Mouse (Mus musculus): ENCODE data around the gene Olfr315.
"Not testable (repeated sequence)": the region's sequence is repeated elsewhere in the genome, so short reads cannot be mapped to it uniquely, and the experiment has no call there.

Olfr315 gene

DNA sequence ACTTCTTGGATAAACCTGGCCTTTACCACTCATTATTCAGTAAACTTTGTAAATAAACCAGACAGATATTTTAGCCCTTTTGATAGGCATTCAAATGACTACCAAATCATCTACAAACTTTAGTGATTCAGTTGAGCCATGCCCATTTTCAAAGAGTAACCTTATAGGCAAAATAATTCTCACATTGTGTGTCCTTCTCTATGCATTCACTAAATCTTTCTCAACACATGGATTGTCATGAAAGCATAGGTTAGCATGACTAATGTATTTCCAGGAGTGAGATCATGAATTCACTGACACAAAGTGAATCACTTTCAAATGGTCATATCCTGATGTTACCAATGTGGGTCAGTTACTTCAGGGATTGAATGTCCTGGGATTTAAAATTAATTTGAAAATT lies at the start of gene Olfr315:
Gene Olfr315 (plus strand): TSS at position 301 of the 400 bp plus-strand sequence.
- no peak for DNase-seq

DNA sequence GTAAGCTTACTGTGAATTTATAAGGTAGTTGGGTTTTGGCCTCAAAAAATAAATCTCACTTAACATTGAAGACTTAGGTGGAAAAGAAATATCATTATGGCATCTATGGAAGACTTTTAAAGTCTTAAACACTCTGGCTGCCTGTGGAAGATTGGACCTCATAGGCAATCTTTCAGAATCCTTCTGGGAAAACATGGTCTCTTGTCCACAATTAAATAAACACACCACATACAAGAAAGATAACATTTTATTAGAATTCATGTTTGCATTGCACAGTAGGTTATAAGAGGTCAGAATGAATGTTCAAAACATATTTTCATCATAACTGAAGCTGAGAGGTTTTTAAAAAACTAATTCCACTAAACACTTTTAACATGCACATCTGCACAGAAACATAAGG lies 49.1 kb upstream of the Olfr315 start, which contains the start of gene Olfr318:
Gene Olfr318 (minus strand): TSS at position 101 of the 400 bp plus-strand sequence.
- DNase-seq = no peak

DNA sequence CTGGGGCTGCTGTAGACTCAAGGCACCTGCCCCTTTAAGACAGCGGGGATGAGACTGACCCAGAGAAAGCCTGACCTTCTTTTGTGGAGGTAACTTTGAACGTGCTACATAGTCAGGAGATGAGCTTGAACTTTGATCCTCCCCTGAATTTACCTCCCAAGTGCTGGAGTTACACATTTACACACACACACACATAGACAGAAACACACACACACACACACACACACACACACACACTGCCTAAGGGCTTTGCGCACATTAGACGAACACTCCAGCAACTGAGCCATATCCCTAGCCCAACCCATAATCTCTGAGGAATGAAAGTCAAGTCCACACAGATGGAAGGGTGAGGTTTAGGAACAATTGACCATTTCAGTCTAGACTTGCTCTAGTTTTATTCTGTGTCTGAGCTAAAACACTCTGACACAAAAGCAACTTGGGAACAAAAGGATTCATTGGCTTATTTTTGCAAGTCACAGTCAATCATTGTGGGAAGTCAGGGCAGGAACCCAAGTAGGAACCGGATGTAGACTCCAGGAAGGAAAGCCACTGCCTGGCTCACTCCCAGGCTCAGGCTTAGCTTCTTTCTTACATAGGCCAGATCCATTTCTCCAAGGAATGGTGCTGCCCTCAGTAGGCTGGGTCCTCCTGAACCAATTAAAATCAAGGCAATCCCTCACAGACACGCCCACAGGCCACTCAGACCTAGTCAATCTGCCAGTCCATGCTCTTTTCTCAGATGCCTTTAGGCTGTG lies 44.9 kb upstream of the Olfr315 start:
- not testable (repeated sequence) for DNase-seq

DNA sequence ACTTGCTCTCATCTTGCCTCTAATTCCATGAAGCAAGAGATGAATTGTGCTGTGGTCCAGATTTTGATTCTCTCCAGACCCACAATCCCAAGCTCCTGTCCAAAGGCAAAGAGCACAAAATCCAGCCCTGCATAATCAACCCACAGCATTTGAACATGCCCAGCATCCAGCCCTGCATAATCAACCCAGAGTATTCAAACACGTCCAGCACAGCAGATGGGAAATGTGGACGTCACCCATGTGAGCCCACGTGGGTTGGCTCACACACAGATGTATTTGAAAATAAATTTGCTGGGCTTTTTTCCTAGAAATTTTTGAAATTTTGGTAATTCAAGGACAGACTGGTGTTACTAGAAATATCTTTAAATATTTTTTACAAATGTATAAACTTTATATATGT lies 39.6 kb upstream of the Olfr315 start:
- DNase-seq = peak; percentile 67

DNA sequence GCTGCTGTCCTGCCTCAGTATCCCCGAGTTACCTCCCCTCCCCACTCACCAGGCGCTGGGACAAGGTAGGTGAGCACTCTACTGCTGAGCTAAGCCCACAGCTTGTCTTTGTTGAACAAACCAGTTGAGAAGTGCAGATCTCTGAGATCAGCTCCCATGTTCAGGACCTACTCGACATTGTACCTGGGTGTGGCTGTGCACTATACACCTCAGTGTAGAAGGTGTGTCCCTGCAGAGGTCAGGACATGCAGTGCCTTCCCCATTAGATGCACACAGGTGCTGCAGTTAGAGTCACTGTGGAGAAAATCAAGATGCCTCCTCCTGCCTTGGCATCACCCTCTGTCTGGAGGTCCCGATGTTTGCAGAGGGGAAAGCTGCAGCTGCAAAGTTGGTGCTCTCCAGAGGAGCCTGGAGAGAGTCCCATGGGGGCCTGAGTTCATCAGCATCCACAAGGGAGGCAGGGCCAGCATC lies 34.2 kb upstream of the Olfr315 start, which contains the start of gene Olfr317:
Gene Olfr317 (minus strand): TSS at position 421 of the 471 bp plus-strand sequence.
- no peak for DNase-seq

DNA sequence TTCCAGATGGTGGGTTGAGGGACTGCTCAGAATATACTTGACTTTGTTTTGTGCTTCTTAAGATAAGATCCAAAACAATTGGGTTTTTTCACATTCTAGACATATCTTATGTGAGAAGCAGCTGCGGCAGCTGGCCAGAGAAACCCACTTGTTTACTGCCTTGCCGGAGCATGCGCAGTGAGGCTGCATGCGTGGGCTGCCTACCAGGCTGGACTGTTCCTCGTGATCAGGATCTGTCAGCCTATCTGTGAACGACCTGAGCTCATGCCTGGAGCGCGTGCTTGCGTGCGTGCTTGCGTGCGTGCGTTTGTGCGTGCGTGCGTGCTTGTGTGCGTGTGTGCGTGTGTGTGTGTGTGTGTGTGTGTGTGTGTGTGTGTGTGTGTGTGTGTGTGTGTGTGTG lies 21.9 kb upstream of the Olfr315 start:
- peak; percentile 70 for DNase-seq

DNA sequence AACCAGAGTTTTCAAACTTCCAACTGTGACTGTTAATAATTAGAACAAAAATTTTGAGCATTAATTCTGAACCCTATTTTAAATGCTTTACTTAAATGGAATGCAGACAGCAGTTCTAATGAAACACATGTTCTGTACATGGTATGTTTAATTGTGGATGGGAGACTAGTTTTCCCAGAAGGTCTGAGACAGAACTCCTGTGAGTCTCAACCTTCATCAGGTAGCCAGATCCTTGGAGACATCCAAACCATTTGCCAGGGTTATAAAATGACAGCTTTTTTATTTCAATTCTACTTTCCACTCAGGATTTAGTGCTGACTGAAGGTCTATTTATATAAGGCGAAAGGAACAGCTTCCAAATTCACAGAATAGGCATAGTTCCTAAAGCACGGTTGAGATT lies 20.6 kb upstream of the Olfr315 start, which contains the start of gene Olfr316:
Gene Olfr316 (plus strand): TSS at position 301 of the 400 bp plus-strand sequence.
- no peak for DNase-seq

DNA sequence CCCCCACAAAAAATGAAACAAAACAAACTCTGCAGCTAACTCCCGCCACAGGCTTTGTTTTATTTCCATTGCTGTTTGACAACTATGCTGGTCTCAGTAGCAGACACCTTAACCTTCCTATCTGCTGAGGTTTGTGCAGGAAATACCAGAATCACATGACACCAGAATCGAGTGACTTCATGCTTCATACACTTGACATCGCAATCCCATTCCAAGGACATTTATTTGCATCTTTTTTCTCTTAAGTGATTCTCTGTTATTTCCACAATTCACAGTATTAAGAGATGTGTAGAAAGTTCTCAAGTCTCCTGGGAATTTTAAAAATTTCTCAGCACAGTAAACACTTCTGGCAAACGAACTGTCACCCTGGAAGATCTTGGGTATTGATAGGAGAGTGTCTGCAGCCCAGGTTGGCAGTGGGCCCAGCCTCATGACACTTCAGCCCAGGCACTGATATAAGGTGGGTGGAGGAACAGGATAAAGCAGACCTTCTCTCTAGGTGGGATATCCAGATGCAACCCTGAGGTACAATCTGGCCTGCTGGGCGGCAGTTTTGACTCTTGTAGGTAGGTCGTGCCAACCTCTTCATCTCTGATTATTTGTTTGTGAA lies 9.6 kb downstream of the Olfr315 start, which contains the start of gene Olfr314:
Gene Olfr314 (plus strand): TSS at position 473 of the 610 bp plus-strand sequence.
- DNase-seq = no peak

DNA sequence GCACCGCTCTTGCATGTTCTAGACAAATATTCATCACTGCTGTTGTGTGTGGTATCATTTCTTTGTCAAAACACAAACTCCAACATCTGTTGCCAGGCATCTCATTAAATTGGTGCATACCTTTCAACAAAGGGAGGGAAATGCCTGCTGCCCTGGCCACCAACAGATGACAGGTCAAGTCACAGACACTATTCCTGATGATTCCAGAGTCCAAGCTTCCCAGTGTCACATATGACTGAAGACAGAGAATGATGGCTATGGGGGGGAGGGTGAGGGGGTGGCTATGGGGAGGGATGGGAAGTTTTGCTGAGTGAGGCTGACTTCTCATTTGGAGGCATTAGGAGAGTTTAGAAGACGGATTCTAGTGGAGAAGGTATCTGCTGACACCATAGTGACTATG lies 11.2 kb downstream of the Olfr315 start:
- DNase-seq = no peak

DNA sequence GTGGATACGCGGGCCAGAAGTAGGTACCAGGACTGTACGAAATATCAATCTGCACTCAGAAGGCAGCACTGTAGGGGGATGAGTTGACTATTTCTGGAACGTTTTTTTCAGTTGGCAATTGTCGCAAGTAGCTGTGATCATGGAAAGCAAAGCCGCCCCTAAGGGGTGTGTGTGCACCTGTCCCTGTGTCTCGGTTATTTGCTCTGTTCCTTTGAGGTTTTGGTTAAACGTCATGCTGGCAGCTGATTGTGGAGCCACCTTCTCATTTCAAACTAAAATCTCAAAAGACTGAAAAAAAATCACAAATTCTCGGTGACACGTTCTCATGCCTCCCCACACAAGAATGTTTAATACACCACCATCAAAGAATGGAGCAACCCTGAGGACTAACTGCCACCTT lies 14.7 kb downstream of the Olfr315 start:
- no peak for DNase-seq

DNA sequence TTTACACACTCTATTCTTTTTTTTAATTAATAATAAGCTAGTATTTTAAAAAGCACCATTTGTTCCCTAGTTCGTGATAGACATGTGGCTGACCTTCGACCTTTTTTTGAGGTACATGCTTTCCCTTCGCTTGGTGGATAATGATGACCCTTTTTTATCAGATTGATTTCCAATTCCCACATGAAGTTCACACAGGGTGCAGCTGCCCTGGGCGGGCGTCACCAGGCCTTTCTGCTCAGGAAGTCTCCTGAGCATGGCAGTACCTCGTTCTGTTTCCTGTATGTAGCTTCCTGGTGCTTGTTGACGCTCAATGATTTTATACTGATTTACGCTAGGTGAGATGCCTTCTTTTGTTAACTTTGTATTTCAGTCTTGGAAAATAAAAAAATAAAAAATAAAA lies 15.4 kb downstream of the Olfr315 start:
- no peak for DNase-seq

DNA sequence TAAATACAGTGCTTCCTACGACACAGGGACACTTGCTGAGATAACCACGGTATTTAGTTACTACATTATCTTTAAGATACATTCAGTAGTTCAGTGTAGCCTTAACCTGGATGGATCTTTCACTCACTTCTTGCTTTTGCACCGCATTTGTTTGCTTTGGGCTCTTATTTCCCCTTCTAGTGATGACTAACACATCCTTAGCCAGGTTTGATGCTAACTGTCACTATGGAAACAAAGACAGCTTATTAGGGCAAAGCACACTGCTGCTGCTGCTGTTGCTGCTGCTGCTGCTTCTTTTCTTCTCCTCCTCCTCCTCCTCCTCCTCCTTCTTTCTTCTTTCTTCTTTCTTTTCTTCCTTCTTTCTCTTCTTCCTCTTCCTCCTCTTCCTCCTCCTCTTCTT lies 16.5 kb downstream of the Olfr315 start:
- no peak for DNase-seq

DNA sequence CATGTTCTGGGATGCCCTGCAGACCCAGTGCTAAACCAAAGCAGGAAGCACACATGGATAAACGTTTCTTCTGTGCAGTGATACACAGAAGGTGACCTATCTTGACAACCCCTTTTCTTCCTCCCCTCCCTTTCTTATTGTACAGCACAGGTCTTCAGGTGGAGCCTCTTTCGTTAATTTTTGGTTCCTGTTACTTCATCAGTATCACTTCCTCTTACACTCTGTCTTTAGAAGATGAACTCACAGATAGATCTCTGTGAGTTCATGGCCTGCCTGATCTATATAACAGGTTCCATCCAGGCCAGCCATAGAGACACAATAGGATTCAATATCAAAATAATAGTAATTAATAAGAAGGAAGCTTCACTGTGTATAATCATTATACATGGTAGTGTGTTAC lies 17.1 kb downstream of the Olfr315 start:
- DNase-seq = no peak

DNA sequence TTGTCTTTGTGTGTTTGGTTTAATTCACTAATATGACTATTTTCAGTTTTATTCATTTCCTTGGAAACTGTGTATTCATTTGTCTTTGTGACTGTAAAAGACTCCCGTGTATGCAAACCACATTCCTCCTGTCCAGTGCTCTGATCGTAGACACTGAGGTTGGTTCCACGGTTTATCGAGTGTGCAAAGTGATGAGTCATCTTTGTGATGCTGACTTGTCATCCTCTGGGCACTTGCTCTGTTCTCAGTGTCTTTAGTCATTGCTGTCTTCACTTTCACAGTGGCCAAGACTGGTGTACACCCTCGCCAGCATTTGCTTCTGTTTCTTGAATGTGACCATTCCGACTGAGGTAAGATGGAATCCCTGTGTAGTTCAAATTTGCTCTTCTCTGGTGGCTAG lies 17.7 kb downstream of the Olfr315 start:
- DNase-seq = no peak

DNA sequence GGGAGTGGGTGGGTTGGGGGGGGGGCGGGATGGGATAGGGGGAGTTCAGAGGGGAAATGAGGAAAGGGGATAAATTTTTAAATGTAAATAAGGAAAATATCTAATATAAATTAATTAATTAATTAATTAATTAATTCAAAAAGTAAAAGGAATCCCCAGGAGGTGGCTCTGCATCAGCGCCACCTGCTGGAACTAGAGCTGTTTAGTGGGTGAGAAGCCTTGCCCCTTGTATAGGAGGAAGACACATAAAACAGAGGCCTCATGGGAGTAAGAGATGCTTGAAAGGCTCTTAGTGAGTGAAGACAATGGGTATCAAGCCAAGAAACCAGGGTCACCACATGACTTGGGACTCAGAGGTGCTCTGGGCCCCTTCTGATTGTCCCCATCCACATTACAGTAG lies 22.9 kb downstream of the Olfr315 start:
- DNase-seq = no peak

DNA sequence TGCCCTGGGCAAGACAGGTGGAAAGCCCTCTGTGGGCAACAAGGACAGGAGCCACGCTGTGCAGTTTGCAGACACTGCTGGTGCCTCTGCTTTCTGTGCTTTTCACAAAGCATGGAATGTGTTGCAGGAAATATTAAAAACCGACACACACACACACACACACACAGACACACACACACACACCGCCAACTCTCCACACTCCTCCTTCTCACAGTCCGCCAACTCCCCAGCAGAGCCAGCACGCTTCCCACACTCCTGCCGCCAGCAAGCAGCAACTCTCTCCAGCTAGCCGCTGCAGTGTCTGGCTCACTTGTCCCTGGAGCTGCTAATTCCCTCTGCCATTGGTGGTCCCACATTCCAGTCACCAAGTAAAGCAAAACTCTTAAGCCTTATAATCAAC lies 23.9 kb downstream of the Olfr315 start:
- peak; percentile 81 for DNase-seq

DNA sequence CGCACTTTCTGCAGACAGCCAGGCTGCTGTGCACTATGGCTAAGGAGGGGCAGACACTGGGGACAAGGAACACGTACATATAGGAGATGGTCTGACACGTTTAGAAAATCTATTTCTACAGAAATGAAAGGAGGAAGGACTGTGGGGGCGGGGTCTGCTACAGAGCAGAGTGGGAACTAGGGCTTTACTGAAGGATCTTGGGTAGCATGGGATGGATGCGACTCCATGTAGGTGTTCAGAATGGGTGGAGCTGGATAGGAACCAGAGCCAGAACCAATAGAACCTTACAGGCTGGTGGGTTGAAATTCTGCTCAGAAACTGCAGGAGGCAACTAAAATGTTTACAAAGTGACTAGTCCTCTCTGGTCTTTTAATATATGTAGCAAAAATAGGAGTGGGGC lies 26.8 kb downstream of the Olfr315 start:
- DNase-seq = no peak

DNA sequence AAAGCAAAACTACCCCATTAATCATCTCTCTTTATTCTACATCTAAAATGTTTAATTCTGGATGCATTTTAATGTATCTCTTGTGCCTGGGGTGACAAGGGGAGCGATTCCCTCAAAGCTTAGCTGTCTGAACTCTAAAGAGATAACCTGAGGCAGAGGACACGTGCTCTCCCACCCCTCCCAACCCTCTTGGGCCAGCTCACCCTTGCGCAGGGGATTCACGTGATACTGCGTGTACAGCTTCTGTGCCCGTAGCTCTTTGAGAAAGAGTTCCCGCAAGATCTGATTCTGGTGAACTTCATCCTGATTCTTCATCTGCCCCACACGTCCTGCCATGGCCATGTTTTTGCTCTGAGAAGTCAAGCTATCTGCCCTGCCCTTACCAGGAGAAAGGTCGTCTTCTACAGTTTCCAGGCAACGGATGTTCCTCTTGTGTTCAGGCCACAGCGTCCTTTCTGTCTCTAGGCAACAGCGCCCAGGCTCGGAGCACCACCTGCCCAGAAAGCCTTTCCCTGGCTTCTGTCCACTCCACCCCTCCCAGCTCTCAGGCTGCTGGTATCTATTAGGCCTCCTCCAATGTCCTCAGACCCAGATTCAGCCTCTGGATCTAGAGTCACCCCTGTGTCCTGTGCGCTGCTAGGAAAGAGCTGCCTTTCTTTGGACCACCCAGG lies 28.7 kb downstream of the Olfr315 start, which contains the start of gene Fam183b:
Gene Fam183b (minus strand): TSS at position 403 of the 671 bp plus-strand sequence.
- DNase-seq = peak; percentile 51

DNA sequence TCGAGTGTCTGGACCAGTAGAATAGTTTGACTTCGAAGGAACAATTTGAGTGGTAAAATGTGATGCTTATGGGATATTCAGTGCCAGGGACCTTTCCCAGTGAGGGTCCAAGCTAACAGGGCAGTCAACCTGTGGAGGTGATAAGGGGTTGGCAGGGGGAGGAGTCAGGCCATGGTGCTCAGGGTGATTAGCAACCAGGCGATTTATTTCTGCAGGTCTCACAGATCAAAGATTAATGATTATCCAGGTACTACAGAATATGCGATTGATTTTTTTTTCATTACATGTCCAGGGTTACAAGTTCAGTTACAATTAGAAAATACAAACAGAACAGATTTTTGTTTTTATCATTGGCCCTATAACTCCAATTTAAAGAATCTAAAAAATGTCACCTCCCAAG lies 30.9 kb downstream of the Olfr315 start:
- DNase-seq = no peak

DNA sequence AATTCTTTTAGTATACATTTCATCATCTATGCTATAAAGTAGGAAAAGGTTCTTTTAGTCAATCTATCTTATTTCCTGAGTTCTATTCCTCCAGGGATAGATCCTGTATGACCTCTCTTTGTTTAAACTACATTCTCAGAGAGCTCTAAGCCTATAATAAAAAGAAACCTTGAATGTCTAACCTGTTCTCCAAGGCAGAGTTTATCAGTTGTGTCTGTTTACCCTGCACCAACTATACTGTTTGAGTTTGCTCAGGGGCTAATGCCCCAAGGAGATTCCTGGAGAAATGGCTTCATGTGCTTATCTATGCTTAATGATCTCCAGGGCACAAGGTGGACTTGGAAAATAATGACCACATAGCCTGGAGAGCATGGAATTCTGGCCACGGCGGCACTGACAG lies 31.4 kb downstream of the Olfr315 start:
- DNase-seq = no peak

DNA sequence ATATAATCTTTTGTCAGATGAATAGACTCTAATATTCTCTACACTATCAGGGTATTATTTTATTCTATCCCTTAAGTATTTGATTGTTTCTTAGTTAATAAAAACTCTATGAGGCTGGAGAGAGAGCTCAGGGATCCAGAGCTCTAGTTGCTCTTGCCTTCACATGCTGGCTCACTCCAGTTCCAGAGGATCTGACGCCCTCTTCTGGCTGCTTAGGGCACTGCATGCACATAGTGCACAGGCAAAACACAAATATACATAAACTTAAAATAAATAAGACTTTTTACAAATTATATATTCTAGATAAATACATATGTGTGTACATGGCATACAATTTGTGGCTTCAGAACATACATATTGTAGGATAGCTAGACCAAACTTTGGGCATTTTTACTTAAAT lies 39.0 kb downstream of the Olfr315 start:
- DNase-seq = no peak

DNA sequence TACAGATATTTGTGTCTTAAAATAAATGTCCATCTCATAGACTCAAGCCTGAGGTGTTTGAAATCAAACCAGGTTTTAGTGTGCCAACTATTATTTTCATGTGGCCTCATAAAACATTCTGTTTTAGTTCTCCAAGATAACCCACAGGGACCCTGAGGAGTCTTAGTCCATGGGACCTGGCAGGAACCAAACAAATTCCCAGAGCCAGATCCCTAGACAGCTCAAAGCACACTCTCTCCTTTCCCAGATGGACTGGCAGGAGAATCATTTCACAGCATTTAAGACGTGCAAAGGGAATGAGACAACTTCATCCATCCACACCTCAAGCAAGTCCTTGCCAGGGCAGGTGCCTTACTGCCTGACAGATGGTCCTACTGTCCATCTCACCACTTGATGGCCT lies 41.7 kb downstream of the Olfr315 start, which contains the start of gene Olfr313:
Gene Olfr313 (plus strand): TSS at position 301 of the 400 bp plus-strand sequence.
- DNase-seq = not testable (repeated sequence)

DNA sequence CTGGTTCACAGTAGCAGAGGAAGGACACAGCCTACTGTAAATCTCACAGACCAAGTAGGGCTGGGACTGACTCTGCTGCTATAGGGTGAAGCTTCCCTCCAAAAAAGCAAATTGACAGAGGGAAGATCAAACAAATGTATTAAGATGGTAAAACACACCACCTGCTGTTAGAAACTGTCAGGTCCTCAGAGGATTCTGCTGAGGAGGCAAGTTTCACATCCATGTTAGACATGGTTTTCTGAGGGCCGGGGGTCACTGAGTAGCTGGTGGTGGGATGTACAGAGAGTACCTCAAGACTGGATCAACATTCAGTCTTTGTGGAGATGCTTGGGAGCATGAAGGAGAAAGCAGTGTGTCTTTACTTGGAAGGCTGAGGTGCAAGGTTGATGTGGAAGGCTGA lies 42.7 kb downstream of the Olfr315 start:
- no peak for DNase-seq
